Mouse (Mus musculus): ENCODE data around the gene Rora.

DNA sequence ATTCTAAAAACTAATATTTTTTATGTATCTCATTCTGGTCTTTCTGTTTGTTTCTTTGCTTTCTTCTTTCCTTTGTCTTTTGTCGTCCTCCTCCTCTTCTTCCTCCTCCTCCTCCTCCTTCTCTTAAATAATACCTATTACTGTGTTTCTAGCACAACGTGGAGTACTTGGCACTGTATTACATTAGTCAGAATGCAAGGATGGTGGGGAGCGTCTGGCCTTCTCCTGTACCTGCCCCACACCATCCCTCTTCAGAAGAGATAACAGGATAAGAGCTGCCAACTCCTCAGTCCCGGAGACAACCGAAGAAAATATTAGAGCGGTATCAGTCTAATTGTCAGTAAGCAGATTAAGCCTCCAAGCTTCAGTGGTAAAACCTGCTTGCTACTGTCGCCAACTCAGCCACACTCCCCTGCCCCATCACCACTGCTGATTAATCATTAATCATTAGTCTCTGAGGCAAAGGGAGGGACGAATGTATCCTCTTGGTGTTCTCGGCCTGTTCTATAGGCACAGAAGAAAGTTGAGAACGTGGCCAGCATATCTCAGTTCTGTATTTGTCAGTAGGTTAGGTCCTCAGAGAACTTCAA is 521.0 kb downstream of the Rora start:
- TF ChIP-seq CTCF (IDR thresholded peaks at IDR 0.05; ENCODE audit: low read depth): no peak
- TF ChIP-seq EP300 (IDR thresholded peaks at IDR 0.05; ENCODE audit: low read depth): no peak
